Mouse (Mus musculus) liver, embryonic 14.5 days (tissue): ENCODE measurements around the gene Klhl9.

Experiments used
- CTCF ChIP-seq: IDR thresholded peaks from 2 replicates; pipeline ENCODE4 v1.5.1; 2016; ENCODE audit warnings: antibody characterized with exemption, low read depth, control low read depth
- EP300 ChIP-seq: IDR thresholded peaks from 2 replicates; pipeline ENCODE4 v1.6.1; 2016; ENCODE audit warnings: antibody characterized with exemption, low read depth

- TF ChIP-seq CTCF, result peak; percentile 98
- TF ChIP-seq EP300, result no peak
Measured at GRCm38 (mm10) chr4:88696237-88696884, 25.9 kb downstream of the Klhl9 start.
